Mouse (Mus musculus): Measurements from ENCODE around the gene Myo1e.

The Myo1e gene

DNA sequence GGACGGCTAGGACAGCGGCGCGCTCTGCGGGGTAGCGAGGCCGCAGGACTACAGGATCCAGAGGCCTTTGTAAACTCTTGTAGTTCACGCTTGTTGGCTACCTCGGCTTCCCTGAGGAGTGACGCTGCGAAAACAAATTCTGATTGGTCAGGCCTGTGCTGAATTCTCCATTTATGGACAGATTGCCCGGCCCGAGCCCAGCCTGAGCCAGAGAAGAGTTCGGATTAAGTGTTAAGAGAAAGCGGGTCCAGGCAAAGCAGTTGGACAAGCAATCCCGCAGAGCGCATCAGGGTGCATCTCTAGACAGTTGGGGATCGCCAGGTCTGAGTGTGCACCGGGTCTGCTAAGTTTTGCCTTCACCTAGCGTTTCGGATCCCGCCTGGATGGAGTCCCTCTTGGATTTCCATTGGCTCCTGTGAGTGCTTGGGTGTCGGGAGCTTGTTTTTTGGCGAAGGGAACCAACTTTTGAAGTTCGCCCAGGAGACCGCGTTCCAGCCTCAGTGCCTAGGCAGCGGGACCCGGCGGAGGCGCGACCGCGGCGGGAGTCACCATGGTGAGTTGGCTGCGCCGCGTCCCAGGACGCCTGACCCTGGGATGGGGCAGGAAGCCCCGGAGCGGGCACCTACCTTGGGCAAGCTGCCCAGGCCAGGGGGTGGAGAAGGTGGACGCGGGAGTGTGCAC lies at the start of gene Myo1e:
TSS of gene Myo1e (plus strand) at position 200 of the 681 bp plus-strand sequence.
- in situ Hi-C loops (cut with MboI; ENCODE audit: low sequenced_read_pairs) = loop anchor here (10.0 kb wide), 1 partner anchor 98 kb away; no protein-coding TSS in a partner anchor

DNA sequence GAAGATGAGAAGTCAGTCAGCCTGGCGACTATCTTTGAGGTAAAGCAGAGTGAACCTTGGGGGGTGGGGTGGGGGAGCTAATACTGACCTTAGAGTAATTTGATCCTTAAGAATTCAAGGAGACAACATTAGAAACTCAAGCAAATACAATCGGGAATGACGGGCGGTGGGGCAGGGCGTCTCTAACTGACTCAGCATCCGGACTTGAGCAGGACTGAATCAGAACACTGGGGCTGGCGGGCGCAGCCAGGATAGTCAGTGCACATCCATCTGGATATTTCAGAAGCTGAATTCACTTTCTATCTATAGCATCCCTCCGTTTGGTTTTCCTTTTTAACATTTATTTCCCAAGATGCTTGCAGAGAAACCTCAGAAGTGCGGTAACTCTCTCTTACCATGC lies 47.1 kb upstream of the Myo1e start:
- in situ Hi-C loops (cut with MboI; ENCODE audit: low sequenced_read_pairs) = no loop called here

DNA sequence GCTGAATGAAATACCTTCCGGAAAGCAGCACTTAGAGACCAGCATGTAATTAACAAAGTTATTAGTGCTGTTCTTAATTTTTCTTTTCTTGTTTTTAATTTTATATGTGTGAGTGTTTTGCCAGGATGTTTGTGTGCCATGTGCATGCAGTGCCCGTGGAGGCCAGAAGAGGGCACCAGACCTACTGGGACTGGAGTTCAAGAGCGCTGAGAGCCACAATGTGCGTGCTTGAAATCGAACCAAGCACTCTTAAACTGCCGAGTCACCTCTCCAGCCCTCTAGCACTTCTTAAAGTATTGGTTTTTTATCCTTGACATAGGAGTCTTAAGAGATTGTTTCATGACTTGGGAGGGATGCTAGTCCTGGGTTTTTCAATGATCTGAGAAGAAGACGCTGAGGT lies 38.2 kb upstream of the Myo1e start:
- in situ Hi-C loops (cut with MboI; ENCODE audit: low sequenced_read_pairs) = no loop called here

DNA sequence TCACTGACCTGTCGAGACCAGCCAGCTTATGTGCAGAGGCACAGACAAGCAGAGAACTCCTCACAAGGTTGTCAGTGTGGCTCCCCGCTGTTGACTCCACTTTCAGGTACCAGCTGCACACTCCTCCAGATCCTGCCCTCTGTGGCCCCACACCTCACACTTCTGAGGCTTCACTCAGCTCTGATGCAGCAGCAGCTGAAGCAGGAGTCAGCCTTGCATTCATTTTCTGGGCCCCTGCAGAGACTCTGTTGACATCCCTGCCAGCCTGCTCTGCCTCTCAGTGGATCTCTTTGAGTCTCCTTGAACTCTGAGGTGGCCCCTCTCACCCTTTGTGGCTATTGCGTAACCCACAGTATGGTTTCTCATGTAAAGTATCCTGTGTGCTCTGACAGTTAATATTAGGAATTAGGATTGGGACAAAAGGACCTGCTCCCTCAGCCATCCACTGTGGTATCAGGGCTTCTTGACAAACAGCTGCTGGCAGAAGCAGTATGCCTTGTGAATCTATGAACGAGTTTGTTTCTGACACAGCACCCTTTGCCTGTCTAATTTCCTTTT lies 32.8 kb upstream of the Myo1e start:
- in situ Hi-C loops (cut with MboI; ENCODE audit: low sequenced_read_pairs) = no loop called here

DNA sequence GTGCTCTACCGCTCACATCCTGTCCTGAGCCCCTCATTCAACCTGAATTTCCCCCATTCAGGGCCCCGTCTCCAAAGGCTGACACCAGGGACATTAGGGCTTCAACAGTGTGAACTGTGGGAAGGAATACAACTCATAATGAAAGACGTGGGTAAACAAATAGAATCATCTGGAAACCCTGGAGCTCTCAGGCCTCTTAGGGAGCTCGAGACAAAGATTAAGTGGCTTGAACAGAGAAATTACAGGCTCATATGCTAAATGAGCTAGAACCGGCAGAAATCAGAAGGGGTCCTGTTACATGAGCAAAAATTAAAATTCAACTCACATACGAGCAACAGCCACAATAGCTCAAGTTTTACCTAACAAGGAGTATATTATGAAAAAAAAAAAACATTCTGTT lies 32.3 kb upstream of the Myo1e start:
- in situ Hi-C loops (cut with MboI; ENCODE audit: low sequenced_read_pairs) = no loop called here

DNA sequence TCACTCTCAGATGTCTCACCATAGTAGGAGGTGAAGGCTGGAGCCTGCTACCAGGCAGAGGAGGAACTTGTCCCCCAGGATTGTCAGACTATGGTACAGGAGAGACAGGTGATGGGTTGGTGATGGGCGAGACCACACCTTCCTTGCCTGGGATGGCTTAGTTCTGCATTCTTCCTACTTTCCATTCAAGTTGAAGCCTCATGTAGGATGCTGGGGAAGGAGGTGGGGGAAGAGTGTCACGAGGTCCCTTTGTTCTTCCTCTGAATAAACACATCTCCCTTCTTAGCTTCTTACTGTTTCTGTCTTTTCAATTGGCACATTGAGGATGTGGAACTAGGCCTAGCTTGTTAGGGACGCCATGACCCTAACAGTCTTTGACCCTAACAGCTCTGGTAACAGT lies 30.9 kb upstream of the Myo1e start:
- in situ Hi-C loops (cut with MboI; ENCODE audit: low sequenced_read_pairs) = no loop called here

DNA sequence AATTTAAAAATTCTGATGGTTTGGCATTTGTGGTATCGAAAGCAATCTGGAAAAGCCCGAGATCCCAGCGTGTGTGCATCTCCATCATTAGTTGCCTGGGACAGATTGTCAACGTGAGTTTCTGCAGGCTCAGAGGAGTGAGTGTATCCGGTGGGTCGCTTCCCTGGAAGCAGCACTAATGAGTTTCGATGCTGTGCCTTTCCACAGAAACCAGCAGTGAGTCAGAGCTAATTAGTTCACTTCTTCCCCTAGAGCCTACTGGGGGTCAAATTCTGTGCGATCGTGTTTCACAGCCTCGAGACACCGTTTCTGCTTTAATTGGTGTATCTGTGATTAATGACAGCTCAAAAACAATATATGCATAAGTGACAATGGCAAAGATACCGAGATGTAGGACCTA lies 25.4 kb upstream of the Myo1e start:
- in situ Hi-C loops (cut with MboI; ENCODE audit: low sequenced_read_pairs) = no loop called here

DNA sequence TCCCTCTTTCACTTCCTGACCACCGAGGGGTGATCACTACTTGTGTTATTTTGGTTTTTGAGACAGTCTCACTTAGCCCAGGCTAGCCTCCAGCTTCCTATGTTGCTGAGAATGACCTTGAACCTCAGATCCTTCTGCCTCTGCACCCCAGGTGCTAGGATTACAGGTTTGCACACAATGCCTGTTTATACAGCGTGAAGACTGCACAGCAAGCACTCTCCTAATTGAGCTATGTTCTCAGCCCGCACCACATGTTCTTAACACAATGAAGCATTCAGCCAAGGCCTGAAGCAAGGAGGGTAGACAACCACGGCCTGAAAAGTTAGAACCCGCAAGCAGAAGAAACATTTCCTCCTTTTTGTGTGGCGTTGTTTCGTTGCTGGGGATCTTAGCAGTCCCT lies 24.5 kb upstream of the Myo1e start:
- in situ Hi-C loops (cut with MboI; ENCODE audit: low sequenced_read_pairs) = no loop called here

DNA sequence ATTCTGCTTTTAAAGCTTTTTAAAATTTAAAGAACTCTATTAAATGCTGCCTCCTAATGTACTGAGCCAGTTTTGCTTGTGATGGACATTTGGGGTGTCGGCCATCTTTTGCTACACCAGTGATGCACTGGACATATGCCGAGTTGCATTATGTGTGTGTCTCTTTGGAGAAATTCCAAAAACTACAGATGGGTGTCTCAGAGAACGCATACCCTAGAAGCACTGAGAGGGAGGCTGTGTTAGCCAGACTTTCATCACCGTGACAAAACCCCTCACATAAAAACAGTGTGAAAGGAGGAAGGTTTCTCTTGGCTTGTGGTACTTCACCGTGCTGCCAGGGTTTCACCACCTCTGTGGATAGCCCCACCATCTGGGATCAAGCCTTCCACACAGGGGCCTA lies 14.8 kb upstream of the Myo1e start:
- in situ Hi-C loops (cut with MboI; ENCODE audit: low sequenced_read_pairs) = no loop called here

DNA sequence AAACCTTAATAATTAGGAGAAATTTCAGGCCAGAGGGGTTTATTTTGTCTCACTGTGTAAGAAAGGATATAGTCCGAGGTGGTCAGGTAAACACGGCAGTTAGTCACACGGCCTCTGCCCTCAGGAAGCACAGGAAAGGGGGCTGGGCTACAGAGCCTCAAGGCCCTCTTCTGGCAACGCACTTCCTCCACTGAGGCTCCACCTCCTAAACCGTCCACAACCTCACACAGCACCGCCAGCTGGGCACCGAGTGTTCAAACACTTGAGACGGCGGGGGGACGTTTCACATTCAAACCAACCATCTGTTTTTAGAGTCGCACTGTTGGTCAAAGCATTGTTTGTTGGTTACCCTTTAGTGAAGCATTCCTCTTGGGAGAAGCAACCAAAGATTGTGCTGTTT lies 12.5 kb upstream of the Myo1e start:
- in situ Hi-C loops (cut with MboI; ENCODE audit: low sequenced_read_pairs) = no loop called here

DNA sequence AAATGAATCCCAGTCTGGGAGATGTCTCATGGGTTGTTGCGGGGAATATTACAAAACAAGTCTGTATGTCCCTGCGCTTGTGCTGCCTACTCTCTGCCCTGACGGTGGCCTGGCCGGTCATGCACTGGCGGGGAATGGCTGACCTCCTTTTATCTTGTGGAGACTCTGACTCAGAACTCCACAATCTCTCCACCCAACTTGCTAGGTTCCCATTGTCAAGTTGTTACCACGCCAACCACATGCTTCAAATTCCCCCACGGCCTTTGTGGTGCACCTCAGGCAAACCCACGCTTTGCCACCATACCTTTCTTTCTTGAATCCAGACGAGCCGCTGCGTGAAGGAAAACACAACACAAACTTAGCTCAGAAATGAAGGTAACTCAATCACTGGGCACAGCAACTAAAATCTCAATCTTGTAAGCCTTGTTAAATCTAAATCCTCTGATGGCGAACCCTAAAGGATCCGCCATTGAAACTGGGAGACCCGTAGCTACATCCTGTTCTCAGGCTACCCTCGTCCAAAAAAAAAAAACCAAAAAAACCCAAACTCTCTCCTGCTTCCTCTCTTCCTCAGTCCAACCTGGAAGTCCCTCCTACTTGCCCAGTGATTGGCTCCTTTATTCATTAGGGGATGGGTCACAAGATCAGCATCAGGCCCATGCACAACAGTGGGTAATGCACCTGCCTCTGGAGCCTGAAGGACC lies 10.0 kb upstream of the Myo1e start:
- in situ Hi-C loops (cut with MboI; ENCODE audit: low sequenced_read_pairs) = no loop called here

DNA sequence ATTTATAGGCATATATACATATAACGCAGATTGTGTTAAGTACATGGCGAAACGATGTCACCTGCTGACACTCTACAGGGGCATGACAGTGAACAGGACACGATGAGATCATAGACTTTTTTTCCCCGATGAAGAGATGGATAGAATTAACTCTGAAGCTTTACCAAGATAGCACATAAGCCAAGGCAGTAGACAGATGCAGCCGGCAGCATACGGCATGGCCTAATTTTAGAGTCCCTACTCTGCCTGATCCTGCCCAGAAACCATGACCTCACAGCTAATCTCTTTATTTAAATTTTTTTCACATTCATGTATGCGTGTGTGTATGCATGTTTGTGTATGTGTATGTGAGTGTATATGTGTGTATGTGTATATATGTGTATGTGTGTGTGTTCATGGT lies 9.2 kb upstream of the Myo1e start:
- in situ Hi-C loops (cut with MboI; ENCODE audit: low sequenced_read_pairs) = no loop called here

DNA sequence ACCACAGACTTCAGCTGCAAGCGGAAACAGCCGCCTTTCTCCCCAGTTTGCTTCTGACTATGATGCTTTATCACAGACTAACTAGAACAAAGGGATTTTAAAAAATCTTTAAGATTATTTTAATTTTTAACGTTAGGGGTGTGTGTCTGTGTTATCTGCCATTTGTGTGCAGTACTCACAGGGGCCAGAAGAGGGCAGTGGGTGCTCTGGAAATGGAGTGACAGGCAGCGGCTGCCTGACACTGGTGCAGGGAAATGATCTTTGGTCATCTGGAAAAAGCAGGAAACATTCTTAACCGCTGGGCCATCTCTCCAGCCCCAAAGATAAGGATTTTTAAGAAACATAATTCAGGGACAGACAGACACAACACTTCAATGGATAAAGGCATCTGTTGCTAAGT lies 4.4 kb upstream of the Myo1e start:
- in situ Hi-C loops (cut with MboI; ENCODE audit: low sequenced_read_pairs) = loop anchor here (10.0 kb wide), 1 partner anchor 102 kb away; no protein-coding TSS in a partner anchor

DNA sequence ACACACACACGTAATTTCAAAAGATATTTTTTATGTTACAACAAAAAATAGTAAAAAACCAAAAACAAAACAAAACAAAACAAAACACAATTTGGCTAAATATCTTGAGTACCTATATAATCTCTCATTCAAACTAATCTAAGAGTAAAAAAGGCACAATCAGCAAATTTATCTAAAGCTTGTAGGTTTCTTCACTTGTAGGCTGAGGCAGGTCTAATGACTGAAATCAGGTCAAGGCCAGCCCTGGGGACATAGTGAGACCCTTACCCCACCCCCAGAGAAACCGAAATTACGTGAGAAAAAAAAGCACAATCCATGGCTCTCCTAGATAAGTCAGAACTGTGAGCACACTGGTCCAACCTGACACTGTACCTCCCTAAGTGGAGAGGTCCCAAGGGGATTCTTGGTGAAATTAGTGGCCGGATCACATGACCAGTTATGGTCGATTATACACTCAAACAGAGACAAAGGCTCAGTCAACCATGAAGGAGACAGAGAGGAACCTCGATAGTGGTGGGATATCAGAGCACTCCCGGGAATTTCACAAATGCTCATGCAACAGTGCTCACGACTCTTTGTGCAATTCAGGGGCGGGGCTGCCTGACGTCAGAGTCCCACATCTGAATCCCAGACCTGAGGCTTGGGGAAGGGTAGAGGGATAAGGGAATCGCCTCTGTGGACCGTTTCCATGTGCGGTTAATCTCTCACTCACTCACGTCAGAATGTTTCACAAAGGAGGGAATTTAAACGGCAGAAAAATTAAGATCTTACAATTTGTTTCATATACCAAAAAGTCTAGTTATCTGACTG lies 3.7 kb upstream of the Myo1e start:
- in situ Hi-C loops (cut with MboI; ENCODE audit: low sequenced_read_pairs) = loop anchor here (10.0 kb wide), 1 partner anchor 101 kb away; no protein-coding TSS in a partner anchor

DNA sequence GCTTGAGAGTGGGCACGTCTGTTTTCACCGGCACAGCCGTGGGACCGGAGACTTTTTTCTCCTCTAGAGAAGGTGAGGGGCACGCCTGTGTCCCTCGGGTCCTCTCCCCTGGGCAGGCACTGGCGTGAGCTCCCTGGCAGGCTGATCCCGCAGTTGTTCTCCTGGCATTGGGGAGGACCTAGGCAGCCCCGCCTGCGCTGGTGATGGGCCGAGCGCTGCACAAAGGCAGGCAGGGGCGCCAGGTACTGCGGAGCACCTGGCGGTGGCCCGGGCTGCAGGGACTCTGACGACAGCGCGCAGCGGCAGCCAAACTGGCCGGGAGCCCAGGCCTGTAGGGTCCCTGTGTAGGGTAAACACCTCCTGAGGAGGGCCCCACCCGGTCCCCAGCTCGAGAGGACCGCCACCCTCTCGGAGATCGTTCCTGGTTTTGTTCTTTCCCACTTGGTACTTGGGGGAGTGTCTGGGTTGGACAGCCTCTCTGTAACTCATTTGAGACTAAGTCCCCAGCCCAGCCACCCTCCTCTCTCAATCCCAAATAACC lies 901 bp downstream of the Myo1e start:
- in situ Hi-C loops (cut with MboI; ENCODE audit: low sequenced_read_pairs) = loop anchor here (10.0 kb wide), 1 partner anchor 97 kb away; no protein-coding TSS in a partner anchor

DNA sequence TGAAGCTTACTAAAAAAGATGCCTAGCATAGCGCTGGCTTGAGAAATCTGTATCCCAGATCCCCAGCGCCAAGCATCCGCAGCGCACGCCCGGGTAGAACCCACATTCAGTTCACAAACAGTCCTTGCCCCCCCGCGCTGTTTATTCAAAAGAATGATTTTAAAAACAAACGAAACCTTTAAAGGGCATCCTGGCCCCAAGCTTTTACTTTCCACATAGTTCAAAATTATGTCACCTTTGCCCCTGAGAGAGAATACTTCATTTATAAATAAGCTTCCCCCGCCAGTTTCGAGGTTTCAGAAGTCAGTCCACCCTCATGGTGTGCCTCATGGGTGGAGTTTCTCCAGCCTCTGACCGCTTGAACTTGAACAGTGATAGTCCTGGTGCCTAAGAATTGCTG lies 1.6 kb downstream of the Myo1e start:
- in situ Hi-C loops (cut with MboI; ENCODE audit: low sequenced_read_pairs) = loop anchor here (10.0 kb wide), 1 partner anchor 96 kb away; no protein-coding TSS in a partner anchor

DNA sequence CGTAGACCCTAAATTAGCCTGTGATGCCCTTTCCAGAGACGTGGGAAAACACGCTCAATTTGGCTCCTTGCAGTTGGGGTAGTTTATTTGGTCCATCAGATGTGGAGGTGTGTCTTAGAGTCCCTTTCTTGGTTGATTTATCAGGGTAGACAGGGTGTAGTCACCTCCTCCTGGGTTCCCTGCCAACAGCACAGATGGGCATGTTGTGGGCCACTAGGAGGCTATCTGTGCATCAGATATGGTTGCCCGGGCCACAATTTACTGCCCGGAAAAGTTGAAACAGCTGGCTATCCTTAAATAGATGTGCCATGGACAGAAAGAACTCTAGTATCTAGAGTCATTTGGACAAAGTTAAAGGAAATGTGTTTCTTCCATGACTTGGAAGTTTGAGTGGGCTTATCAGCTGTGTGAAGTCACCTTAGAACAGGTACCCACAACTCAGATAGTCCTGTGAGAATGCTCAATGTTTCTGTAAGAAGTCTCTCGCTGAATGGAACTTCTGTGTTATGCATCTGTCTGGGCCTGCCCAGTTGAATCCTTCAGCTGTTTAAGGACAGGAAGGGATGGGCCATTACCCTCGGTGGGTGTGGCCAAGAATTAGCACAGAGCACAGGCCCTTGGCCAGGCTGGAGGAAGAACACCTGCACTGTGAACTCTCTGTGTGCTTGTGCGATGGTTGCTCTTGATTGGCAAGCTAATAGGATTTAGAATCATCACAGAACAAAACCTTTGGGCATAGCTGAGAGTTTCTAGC lies 2.3 kb downstream of the Myo1e start:
- in situ Hi-C loops (cut with MboI; ENCODE audit: low sequenced_read_pairs) = loop anchor here (10.0 kb wide), 1 partner anchor 95 kb away; no protein-coding TSS in a partner anchor

DNA sequence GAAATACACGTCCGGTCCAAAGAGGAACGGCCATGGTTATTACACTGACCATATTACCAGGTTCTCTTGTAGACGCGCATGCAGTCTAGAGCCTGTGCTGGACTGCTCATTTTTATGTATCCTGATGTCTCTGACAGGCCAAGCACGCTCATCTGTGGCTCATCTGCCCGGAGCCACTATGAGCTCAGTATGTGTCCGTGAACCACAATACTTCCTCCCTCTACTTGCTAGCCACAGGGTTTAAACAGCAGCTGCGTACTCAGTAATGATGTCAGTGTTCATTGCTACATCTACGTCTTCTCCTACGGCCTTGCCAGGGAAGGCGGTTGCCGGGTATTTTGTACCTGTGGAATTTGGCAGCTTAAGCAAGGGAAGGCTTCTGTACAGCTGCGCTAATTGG lies 4.5 kb downstream of the Myo1e start:
- in situ Hi-C loops (cut with MboI; ENCODE audit: low sequenced_read_pairs) = no loop called here

DNA sequence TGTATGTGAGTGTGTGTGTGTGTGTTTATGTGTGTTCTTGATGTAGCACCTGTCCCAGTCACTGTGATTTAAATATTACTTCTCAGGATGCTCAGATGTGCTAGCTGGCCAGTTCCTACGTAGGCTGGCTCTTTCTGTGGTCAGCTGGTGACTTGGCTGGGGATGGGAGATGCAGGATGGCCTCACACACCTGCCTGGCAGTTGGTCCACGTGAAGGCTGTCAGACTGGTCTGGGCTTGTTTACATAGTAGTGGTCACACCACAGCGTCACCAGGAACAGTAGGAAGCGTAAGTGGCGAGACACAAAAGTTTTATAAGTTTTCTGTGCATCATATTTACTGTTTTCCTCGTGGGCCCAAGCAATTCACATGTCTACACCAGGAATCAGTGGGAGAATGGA lies 9.4 kb downstream of the Myo1e start:
- in situ Hi-C loops (cut with MboI; ENCODE audit: low sequenced_read_pairs) = no loop called here

DNA sequence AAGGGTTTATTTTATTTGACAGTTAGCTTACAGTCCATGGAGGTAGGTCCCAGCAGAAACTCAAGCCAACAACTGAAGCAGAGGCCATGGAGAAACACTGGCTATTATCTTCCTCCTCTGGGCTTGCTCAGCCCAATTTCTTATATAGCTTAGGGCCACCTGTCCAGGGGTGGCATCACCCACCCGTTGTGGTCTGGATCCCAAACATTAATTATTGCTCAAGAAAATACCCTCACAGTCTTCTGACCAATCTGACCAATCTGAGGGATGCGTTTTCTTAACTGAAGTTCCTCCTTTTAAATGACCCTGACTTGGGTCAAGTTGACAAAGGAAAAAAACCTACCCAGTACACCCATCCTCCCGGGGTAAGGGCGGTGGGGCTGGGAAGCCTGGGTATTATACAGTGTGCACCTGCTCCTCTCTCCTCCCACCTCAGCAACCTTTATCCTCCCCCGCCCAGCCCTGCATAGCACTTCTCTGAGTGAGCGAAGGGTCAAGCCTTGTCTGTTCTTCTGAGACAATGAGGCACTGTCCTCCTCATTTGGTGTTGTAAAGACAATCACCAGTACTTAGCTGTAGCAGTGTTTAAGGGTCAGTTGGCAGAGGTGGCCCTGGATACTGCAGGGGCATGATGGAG lies 12.3 kb downstream of the Myo1e start:
- in situ Hi-C loops (cut with MboI; ENCODE audit: low sequenced_read_pairs) = no loop called here

All from CH12F3 (cell line).